Mouse (Mus musculus): Measurements from ENCODE around the gene Tmem9.

GRCm38 (mm10) chr1:135993470-135993869 lies 14.5 kb upstream of the Tmem9 start:
- TF ChIP-seq CTCF (IDR thresholded peaks at IDR 0.05; ENCODE audit: low read depth) (no peak), EP300 (IDR thresholded peaks at IDR 0.05; ENCODE audit: low read depth) (no peak)

Measured in liver, postnatal 0 days (tissue).